Mouse (Mus musculus) lung, adult 2 months (tissue): ENCODE results near the gene Topbp1. TPM values are rescaled to one million over a fixed set of nuclear protein-coding genes. Genes with fewer than 3 reads are reported as not detected.

Experiments used
- DNase-seq: peaks from one replicate; pipeline ENCODE4 v3.0.0; 2022
- H3K4me1 ChIP-seq: fragments of 200-500 bp; 2 replicates; pipeline ENCODE4 v1.6.1; 2011; ENCODE audit warnings: low read length; ENCODE audit not compliant: control insufficient read depth, insufficient read depth
- H3K4me3 ChIP-seq: fragments of 200-500 bp; replicated peaks from 2 replicates; pipeline ENCODE3; 2011; ENCODE audit warnings: low read depth, mild to moderate bottlenecking, control low read depth, low read length; ENCODE audit errors: extremely low read depth
- CTCF ChIP-seq: fragments of 200-500 bp; IDR thresholded peaks from 2 replicates; pipeline ENCODE4 v1.5.1; 2011; ENCODE audit warnings: mild to moderate bottlenecking, low read length, control low read depth; ENCODE audit not compliant: insufficient read depth
- POLR2A ChIP-seq: fragments of 200-500 bp; IDR thresholded peaks from 2 replicates; pipeline ENCODE4 v1.6.1; 2011; ENCODE audit warnings: low read depth, mild to moderate bottlenecking, control low read depth, low read length, borderline replicate concordance; ENCODE audit errors: extremely low read depth
- WGBS: fragments of 180-500 bp; shearing (Covaris S2); methylation state at CpG from one replicate; pipeline ENCODE4 v1.1.7; 2018; 5-methylcytosine and 5-hydroxymethylcytosine counted together
- polyA plus RNA-seq: library from polyadenylated mRNA; depleted of rRNA; stranded (reverse); fragments of >200 nt; gene quantifications from 2 replicates; pipeline ENCODE4 v1.2.3, GENCODE M21; 2012

Gene Topbp1
- polyA plus RNA-seq, 1 experiment, result 8.0 TPM

DNA sequence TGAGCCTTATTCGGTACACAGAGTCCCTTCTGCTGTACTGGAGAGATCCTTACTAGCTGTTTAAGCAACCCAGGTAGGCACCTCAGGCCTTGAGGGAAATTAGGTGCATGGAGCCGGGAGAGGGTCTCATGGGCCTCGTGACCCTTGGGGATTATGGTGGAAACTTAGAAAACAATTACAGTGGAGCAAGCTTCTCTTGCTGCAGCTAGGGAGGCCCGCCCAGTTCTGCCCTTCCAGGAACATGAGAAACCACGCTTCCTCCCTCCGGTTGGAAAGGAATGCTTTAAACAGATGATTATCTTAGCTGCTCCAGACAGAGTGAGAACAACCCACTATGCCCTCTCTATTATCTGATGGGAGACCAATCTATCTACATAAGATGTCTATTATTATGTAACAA is 78.0 kb downstream of the Topbp1 start:
- no peak for TF ChIP-seq POLR2A
- no peak for TF ChIP-seq CTCF
- Histone ChIP-seq H3K4me1 (peaks cover 2% of the 10 kb centered on the region; the same call in 1 of the 2 replicates), H3K4me3 (no peak overlapping the region)
- WGBS, result 44% methylated on average over 6 of the region's 6 CpGs
- DNase-seq, result no peak

DNA sequence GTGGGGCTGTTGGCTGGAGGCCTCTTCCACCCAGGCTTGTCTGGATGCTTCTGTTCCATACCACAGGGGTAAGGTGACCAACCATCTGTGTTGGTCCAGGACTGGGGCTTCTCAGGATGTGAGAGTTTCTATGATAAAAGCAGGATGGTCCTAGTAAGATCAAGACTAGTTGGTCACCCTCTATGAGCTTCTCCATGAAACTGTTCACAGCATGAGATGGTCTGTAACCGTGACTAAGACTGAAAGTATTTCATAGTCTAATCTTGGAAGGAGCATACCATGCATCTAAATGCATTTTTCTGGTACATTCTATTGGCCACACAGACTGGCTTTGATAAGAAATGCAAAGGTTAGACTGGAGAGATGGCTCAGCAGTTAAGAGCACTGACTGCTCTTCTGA is 78.6 kb downstream of the Topbp1 start:
- 93% methylated on average over 1 of the region's 1 CpGs for WGBS
- TF ChIP-seq POLR2A (no peak), CTCF (no peak)
- no peak for DNase-seq
- Histone ChIP-seq H3K4me1 (peaks cover 2% of the 10 kb centered on the region; the same call in 1 of the 2 replicates), H3K4me3 (no peak overlapping the region)

DNA sequence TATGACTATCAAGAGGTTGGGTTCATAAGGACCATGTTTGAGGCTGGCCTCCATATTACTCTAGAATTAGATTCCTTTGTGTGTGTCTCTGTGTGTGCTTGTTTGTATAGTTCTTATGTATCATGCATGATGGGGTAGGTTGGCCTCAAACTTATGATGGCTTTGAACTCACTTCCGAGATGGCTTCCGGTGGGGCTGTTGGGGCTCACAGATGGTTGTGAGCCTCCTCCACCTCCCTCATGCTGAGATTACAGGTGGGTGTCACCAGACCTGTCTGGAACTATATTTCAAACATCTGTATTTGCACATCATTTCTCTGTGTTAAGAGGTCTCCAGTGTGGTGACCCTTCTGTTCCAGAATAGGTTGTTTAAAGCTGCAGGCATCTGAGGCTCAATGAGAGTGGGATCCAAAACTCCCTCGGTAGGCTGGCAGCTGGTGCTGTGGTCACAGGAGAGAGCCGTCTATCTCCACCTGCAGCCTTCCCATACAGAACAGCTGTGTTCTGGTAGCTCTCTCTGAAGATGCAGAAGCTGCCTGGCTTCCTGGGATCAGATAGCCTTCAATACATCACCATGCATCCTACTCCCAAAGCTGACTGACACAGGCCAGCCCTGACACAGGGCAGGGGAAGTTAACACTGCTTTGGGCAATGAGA is 79.3 kb downstream of the Topbp1 start:
- TF ChIP-seq POLR2A (no peak), CTCF (no peak)
- DNase-seq, result no peak
- Histone ChIP-seq H3K4me3 (no peak overlapping the region), H3K4me1 (peaks cover 2% of the 10 kb centered on the region; the same call in 1 of the 2 replicates)
- 78% methylated on average over 4 of the region's 4 CpGs for WGBS

DNA sequence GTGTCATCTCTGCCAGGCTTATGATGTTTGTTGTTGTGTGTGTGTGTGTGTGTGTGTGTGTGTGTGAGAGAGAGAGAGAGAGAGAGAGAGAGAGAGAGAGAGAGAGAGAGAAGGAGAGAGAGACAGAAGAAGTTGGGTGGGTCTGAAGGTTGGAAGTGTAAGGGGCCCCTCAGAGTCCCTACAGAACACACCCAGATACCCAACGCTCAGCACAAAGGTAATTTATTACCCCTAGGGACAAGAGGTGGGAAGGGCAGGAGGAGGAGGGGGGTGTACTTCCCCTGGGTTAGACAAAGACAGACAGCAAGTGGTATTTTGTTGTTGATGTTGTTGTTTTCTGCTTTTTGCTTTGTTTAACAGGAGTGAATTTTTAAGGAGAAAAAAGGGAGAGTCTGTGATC is 80.6 kb downstream of the Topbp1 start:
- DNase-seq, result no peak
- H3K4me1 ChIP-seq, result peaks cover 2% of the 10 kb centered on the region
- no peak for TF ChIP-seq CTCF
- TF ChIP-seq POLR2A, result no peak
- no peak overlapping the region for H3K4me3 ChIP-seq
- 50% methylated on average over 1 of the region's 1 CpGs for WGBS

DNA sequence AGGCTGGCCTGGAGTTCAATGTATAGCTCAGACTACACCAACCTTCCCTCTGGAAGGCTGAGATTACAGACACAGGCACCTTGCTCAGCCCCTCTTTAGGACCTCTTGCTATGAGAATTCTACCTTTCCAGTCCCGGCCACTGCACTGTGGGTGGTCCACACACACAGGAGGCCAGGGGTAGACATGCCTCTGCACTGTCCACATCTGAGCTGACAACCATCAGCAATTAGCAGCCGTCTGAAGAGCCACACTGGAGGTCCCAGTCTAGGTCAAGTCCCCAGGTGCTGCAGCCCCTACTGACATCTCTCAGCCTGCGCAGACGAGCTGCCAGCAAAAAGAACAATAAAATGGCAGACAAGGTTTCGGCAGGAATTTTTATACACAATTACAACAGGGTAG is 81.6 kb downstream of the Topbp1 start:
- whole genome bisulfite sequencing, result 72% methylated on average over 5 of the region's 5 CpGs
- DNase-seq, result no peak
- H3K4me1 ChIP-seq, result peaks cover 2% of the 10 kb centered on the region
- H3K4me3 ChIP-seq, result no peak overlapping the region
- TF ChIP-seq CTCF, result no peak
- no peak for TF ChIP-seq POLR2A

DNA sequence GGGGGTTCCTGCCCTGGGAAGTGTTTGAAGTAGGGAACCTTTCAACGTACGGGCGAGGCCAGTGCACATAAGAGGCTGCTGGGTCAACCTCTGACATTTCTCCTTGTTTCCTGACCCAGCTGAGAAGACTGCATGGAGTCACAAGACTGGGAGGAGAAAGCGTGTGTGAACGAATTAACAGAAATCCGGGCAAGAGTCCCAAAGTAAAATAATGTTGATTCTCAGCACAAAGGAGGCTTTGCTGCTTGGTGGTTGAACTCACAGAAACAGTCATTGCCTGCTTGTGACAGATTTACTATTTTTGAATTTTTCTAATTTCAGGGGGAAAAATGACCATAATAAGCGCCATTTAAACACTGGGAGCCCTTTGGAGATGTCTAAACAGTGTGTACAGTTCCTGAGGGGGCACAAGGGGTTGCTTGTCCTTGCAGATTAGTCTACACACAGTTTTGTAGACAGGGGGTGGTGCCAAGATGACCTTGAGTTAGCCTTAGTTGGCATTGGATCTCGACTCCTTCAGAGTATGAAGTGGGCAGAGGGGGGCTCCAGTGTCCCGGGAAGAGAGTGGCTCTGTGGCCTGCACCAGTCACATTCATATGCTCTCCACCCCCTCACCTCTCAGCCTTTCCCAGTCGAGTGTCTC is 82.1 kb downstream of the Topbp1 start:
- DNase-seq, result no peak
- 50% methylated on average over 10 of the region's 10 CpGs for WGBS
- no peak for TF ChIP-seq POLR2A
- Histone ChIP-seq H3K4me1 (peaks cover 2% of the 10 kb centered on the region), H3K4me3 (no peak overlapping the region)

DNA sequence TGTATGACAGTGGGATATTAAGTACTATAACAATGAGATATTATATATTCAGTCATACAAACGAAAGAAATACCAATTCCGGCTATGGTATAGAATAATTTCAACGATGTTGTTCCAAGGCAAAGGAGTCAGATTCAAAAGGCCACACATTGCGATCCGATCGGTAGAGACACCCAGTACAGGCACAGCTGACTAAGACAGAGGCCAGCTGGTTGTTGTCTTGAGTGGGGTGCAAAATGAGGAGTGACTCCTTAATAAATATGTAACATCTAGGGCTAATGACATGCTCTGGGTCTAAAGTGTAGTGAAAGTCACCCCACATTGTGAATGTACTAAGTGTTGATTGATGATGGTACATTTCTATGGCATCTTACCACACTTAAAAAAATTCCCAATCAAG is 84.2 kb downstream of the Topbp1 start:
- 73% methylated on average over 6 of the region's 6 CpGs for WGBS
- TF ChIP-seq CTCF, result no peak
- no peak for TF ChIP-seq POLR2A
- no peaks in the 10 kb centered on the region; the same call in 1 of the 2 replicates for H3K4me1 ChIP-seq
- DNase-seq, result no peak
- H3K4me3 ChIP-seq, result no peak overlapping the region

DNA sequence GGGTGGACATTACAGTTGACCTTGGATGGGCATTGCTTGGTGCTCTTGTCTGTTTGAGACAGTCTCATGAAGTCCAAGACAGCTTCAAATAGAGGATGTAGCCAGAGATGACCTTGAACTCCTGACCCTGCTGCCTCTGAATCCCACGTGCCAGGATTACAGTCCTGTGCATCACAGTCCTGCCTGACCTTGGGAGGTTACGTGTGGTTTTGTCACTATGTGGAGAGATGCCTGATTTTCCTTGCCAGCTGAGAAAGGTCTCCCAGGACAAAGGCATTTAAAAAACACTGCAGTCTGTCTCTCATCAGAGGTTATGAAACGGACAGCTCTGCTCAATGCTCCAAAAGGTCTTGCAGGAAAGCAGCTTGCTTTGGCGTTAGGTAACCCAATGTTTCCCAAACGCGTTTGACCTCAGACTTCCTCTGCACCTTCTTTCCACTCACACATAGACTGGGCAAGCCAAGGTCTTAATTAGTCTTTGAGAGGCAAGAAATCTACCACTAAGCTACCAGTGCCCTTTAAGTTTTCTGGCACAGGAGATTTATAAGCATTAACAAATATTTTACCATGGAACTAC is 86.9 kb downstream of the Topbp1 start:
- no peak for DNase-seq
- TF ChIP-seq CTCF (no peak), POLR2A (no peak)
- H3K4me1 ChIP-seq, result no peaks in the 10 kb centered on the region; the same call in 1 of the 2 replicates
- no peak overlapping the region for H3K4me3 ChIP-seq
- WGBS, result 64% methylated on average over 6 of the region's 6 CpGs

DNA sequence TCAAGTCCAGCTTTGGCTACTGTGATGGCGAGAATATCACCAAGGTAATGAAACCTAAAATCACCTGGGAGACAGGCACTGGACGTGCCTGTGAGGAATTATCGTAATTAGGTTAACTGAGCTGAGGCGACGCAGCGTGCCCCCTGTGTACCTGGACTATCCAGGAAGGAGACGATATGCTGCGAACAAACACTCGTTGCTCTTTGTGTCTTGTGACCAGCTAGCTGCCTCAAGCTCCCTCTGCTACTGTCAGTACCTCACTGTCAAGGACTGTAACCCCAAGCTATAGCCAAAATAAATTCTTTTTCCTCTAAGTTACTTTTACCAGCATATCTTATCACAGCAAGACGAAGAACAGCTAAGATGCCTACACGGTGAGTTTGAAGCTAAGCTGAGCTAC is 88.2 kb downstream of the Topbp1 start:
- Histone ChIP-seq H3K4me1 (no peaks in the 10 kb centered on the region; the same call in 1 of the 2 replicates), H3K4me3 (no peak overlapping the region)
- DNase-seq, result no peak
- no peak for TF ChIP-seq CTCF
- TF ChIP-seq POLR2A, result no peak
- WGBS, result 89% methylated on average over 11 of the region's 11 CpGs
